Mouse (Mus musculus) gastrocnemius, postnatal 25 days (tissue): Measurements from ENCODE around the gene Tas2r106. TPM values are rescaled to one million over a fixed set of nuclear protein-coding genes. Genes with fewer than 3 reads are reported as not detected.

ENCODE experiments used
- DNase-seq: peaks from one replicate; pipeline ENCODE4 v3.0.0; 2022
- long read RNA-seq, 2 experiments: library from polyadenylated mRNA; stranded (forward); transcript quantifications; one replicate each; pipeline ENCODE4 v2.0.0; 2021
- total RNA-seq, 2 experiments: library from RNA; stranded (reverse); gene quantifications; 1 replicate in 1 of 2; 2 replicates in 1 of 2; pipeline ENCODE4 v1.2.3; 2021

The Tas2r106 gene
- not detected for total RNA-seq
- long read RNA-seq, experiment 1, result 0 reads
- long read RNA-seq, experiment 2, result 0 reads

GRCm38 (mm10) chr6:131678786-131679185, at the start of gene Tas2r106:
Gene Tas2r106 (minus strand): TSS chr6:131678886.
- DNase-seq, result no peak

GRCm38 (mm10) chr6:131712803-131713202, 34.1 kb upstream of the Tas2r106 start:
- DNase-seq, result no peak

GRCm38 (mm10) chr6:131689963-131690362, 11.3 kb upstream of the Tas2r106 start, which contains the start of gene Tas2r114:
Gene Tas2r114 (minus strand): TSS chr6:131690063.
- no peak for DNase-seq

- no peak for DNase-seq
Observed at GRCm38 (mm10) chr6:131687395-131687794, 8.7 kb upstream of the Tas2r106 start, which contains the start of gene Tas2r105. Gene Tas2r105 (minus strand): TSS chr6:131687495.

- no peak for DNase-seq
Observed at GRCm38 (mm10) chr6:131685644-131686043, 7.0 kb upstream of the Tas2r106 start, which contains the start of gene Tas2r104. Gene Tas2r104 (minus strand): TSS chr6:131685744.

- no peak for DNase-seq
Observed at GRCm38 (mm10) chr6:131660049-131660448, 18.6 kb downstream of the Tas2r106 start, which contains the start of gene Tas2r107. Gene Tas2r107 (minus strand): TSS chr6:131660149.

GRCm38 (mm10) chr6:131630812-131631211, 47.9 kb downstream of the Tas2r106 start, which contains the start of gene Tas2r130:
Gene Tas2r130 (minus strand): TSS chr6:131630912.
- DNase-seq, result no peak

Other genes with a start within 250 kb of the Tas2r106 start
- gene 5430401F13Rik, start 192.5 kb downstream of the Tas2r106 start, total RNA-seq, result not detected
- gene Gm6619, start 192.5 kb downstream of the Tas2r106 start, total RNA-seq, result not detected
- not detected for gene Tas2r130, start 48.0 kb downstream of the Tas2r106 start, total RNA-seq
- gene Tas2r107, start 18.7 kb downstream of the Tas2r106 start, total RNA-seq, result not detected
- gene Tas2r104, start 6.9 kb upstream of the Tas2r106 start, total RNA-seq, result not detected
- gene Tas2r105, start 8.6 kb upstream of the Tas2r106 start, total RNA-seq, result not detected
- gene Tas2r114, start 11.2 kb upstream of the Tas2r106 start, total RNA-seq, result not detected